Mouse (Mus musculus): Measurements from ENCODE around the gene Ikzf1. TPM values are rescaled to one million over a fixed set of nuclear protein-coding genes. Genes with fewer than 3 reads are reported as not detected.

The Ikzf1 gene
- total and polyA plus RNA-seq, 2 experiments from 2014 or later: 0.19 to 1.0 TPM

DNA sequence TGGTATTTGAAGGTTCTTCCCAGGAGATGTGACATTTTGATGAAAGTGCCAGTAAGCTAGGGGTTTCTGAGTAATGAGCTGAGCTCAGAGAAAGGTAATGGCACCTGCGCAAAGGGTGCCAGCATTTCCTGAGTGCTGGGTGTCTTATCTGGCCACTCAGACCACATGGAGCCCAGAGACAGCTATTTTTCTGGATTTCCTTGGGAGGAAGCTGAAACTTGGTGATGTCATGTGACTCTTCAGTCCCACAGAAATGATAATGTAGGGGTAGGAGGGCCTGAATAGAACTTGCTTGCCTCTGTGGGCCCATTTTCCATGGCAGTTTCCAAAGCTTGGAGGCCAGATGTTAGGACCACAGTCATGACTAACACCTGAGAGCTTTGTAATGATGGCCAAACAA, 46.9 kb downstream of the Ikzf1 start:
- 96% methylated on average over 1 of the region's 1 CpGs for WGBS
- ATAC-seq (ENCODE audit: insufficient read depth, low read depth) (no peak), DNase-seq (ENCODE audit: low spot score) (no peak)
- Histone ChIP-seq H3K36me3 (replicated peaks; ENCODE audit: control insufficient read depth, insufficient read depth, low read length) (no peaks in the 10 kb centered on the region), H3K9me3 (replicated peaks; ENCODE audit: control insufficient read depth, low read length) (no peaks in the 10 kb centered on the region), H3K27ac (ENCODE audit: low read depth) (no peak overlapping the region), H3K27me3 (ENCODE audit: control insufficient read depth, insufficient read depth, low read length) (no peaks in the 10 kb centered on the region), H3K4me1 (ENCODE audit: control insufficient read depth, insufficient read depth) (no peaks in the 10 kb centered on the region), H3K4me3 (ENCODE audit: low read depth, low read length) (no peak overlapping the region), H3K9ac (replicated peaks; ENCODE audit: low read depth, low read length) (no peak overlapping the region), H3K4me2 (ENCODE audit: low read depth, low read length) (no peak overlapping the region)
- TF ChIP-seq EP300 (IDR thresholded peaks at IDR 0.05; ENCODE audit: low read depth) (no peak), CTCF (IDR thresholded peaks at IDR 0.05; ENCODE audit: low read depth) (no peak)

DNA sequence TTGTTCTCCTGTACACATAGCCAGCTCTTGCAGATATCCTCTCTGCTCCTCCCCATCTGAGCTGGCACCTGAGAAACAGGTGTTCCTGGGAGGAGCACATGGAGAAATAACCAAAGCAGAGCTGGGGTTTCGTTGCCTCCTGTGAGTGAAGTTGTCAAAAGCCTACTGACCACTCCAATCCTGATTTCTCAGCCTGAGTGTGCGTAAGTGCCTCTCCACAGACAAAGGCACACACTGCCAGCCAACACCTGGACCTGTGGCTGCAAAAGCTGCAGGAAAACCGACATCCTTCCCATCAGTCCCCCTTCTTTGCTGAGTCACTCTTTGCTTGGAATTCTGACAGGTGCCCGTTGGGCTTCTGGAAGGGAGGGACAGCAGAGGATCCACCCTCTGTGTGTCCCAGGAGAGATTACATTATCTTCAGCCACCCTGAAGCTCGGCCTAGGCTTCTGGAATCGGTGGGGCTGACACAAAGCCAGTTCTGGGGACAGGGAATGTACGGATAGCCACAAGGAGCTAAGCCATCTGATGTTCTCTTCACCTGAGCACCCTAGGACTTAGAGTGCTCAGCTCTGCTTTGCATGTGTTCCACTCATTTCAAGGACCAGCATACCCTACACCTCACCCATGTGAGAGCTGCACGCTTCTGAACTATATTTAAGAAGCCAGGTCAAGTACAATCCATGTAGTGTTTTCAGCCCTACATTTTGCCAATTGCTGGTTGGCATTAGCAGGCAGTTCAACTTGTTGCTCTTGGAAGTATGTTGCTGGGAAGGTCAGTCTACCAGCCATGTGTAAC, 48.4 kb downstream of the Ikzf1 start:
- Histone ChIP-seq H3K4me2 (ENCODE audit: low read depth, low read length) (no peak overlapping the region), H3K4me3 (ENCODE audit: low read depth, low read length) (no peak overlapping the region), H3K27me3 (ENCODE audit: control insufficient read depth, insufficient read depth, low read length) (no peaks in the 10 kb centered on the region), H3K27ac (ENCODE audit: low read depth) (no peak overlapping the region), H3K9me3 (replicated peaks; ENCODE audit: control insufficient read depth, low read length) (no peaks in the 10 kb centered on the region), H3K4me1 (ENCODE audit: control insufficient read depth, insufficient read depth) (no peaks in the 10 kb centered on the region), H3K36me3 (replicated peaks; ENCODE audit: control insufficient read depth, insufficient read depth, low read length) (no peaks in the 10 kb centered on the region), H3K9ac (replicated peaks; ENCODE audit: low read depth, low read length) (no peak overlapping the region)
- TF ChIP-seq EP300 (IDR thresholded peaks at IDR 0.05; ENCODE audit: low read depth): no peak
- no peak for TF ChIP-seq CTCF (IDR thresholded peaks at IDR 0.05; ENCODE audit: low read depth)
- 43% methylated on average over 8 of the region's 8 CpGs for WGBS
- ATAC-seq (ENCODE audit: insufficient read depth, low read depth): no peak
- DNase-seq (ENCODE audit: low spot score): no peak

DNA sequence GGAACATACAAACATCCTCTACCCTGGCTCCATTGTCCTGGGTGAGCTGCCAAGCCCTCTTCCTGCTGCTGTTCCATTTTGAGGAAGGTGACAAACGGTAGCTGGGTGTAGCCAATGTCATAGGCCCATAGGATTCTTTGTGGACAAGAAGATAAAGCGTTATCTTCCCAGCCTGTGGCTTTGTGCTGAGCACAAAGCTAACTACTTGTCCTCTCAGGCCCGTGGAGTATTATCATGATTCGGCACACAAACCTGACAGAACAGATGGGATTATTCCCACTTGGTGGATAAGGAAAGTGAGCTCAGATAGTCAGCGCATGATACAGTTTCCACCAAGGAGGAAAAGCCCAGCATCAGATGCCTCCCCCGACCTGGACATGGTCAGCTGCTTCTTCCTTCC, 50.4 kb downstream of the Ikzf1 start:
- 50% methylated on average over 6 of the region's 6 CpGs for WGBS
- Histone ChIP-seq H3K27ac (ENCODE audit: low read depth) (no peak overlapping the region), H3K4me3 (ENCODE audit: low read depth, low read length) (no peak overlapping the region), H3K9ac (replicated peaks; ENCODE audit: low read depth, low read length) (no peak overlapping the region), H3K36me3 (replicated peaks; ENCODE audit: control insufficient read depth, insufficient read depth, low read length) (no peaks in the 10 kb centered on the region), H3K4me1 (ENCODE audit: control insufficient read depth, insufficient read depth) (no peaks in the 10 kb centered on the region), H3K9me3 (replicated peaks; ENCODE audit: control insufficient read depth, low read length) (no peaks in the 10 kb centered on the region), H3K27me3 (ENCODE audit: control insufficient read depth, insufficient read depth, low read length) (no peaks in the 10 kb centered on the region), H3K4me2 (ENCODE audit: low read depth, low read length) (no peak overlapping the region)
- DNase-seq (ENCODE audit: low spot score) (no peak), ATAC-seq (ENCODE audit: insufficient read depth, low read depth) (no peak)
- no peak for TF ChIP-seq EP300 (IDR thresholded peaks at IDR 0.05; ENCODE audit: low read depth)
- TF ChIP-seq CTCF (IDR thresholded peaks at IDR 0.05; ENCODE audit: low read depth): no peak

DNA sequence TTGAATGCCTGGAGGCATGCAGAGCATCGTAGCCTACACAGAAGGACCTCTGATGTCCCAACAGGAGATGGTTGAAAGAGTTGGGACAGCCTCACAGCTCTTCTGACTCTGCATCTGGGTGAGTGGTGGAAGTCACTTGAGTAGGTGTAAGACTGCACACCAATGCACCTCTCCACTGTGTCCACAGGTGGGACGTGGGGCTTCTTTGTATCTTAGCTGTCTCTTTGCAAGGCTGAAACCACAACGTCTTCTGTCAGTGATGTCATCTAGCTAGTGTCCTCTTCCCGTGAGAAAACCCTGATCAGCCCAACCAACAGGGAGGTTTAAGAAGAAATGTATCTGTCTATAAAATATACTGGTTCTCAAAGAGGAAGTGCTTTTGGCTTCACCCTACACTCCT, 52.1 kb downstream of the Ikzf1 start:
- Histone ChIP-seq H3K4me1 (ENCODE audit: control insufficient read depth, insufficient read depth) (no peaks in the 10 kb centered on the region), H3K9me3 (replicated peaks; ENCODE audit: control insufficient read depth, low read length) (no peaks in the 10 kb centered on the region), H3K36me3 (replicated peaks; ENCODE audit: control insufficient read depth, insufficient read depth, low read length) (no peaks in the 10 kb centered on the region), H3K4me3 (ENCODE audit: low read depth, low read length) (no peak overlapping the region), H3K27me3 (ENCODE audit: control insufficient read depth, insufficient read depth, low read length) (no peaks in the 10 kb centered on the region), H3K27ac (ENCODE audit: low read depth) (no peak overlapping the region), H3K4me2 (ENCODE audit: low read depth, low read length) (no peak overlapping the region), H3K9ac (replicated peaks; ENCODE audit: low read depth, low read length) (no peak overlapping the region)
- ATAC-seq (ENCODE audit: insufficient read depth, low read depth) (no peak), DNase-seq (ENCODE audit: low spot score) (no peak)
- WGBS: 70% methylated on average over 4 of the region's 4 CpGs
- no peak for TF ChIP-seq CTCF (IDR thresholded peaks at IDR 0.05; ENCODE audit: low read depth)

DNA sequence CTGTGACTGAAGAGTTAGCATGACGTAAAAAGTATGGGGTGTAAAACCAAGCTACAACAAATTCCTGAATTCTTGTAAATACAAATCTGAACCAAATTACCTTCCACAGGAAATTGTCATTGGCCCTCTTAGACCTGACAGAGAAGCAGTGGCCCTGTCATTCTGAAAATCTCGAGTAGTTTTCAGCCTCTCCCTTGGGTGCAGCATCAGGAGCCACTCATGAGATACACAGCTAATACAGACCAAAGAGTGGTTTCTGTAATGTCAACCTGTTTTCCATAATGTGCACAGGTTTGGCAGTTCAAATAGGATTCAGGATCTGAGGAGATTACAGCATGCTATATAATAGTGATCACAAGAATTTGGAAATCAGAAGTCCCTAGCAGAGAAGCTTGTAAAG, 52.8 kb downstream of the Ikzf1 start:
- WGBS: 50% methylated on average over 2 of the region's 2 CpGs
- no peaks in the 10 kb centered on the region for H3K27me3 ChIP-seq (ENCODE audit: control insufficient read depth, insufficient read depth, low read length)

DNA sequence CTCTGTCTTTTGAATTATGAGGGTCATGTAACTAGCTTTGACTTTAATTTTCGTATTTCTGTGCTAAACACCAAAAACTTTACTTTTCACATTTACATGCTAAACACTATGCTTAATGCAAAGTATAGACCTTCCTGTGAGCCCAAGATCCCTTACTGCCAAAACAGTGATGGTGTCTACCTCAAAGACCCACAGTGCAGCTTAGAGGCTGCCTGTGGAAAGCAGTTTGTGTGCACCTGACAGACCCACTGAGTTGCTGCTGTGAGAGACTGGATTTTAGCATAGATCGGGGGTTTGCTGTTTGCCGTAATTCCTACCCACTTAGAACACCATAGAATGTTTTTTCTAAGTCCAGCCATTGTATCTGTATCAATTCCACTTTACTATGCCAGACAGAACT, 54.3 kb downstream of the Ikzf1 start:
- DNase-seq (ENCODE audit: low spot score): no peak
- 78% methylated on average over 3 of the region's 3 CpGs for WGBS
- Histone ChIP-seq H3K27me3 (ENCODE audit: control insufficient read depth, insufficient read depth, low read length) (no peaks in the 10 kb centered on the region), H3K4me2 (ENCODE audit: low read depth, low read length) (no peak overlapping the region), H3K27ac (ENCODE audit: low read depth) (no peak overlapping the region), H3K9ac (replicated peaks; ENCODE audit: low read depth, low read length) (no peak overlapping the region), H3K36me3 (replicated peaks; ENCODE audit: control insufficient read depth, insufficient read depth, low read length) (no peaks in the 10 kb centered on the region), H3K9me3 (replicated peaks; ENCODE audit: control insufficient read depth, low read length) (no peaks in the 10 kb centered on the region), H3K4me1 (ENCODE audit: control insufficient read depth, insufficient read depth) (no peaks in the 10 kb centered on the region), H3K4me3 (ENCODE audit: low read depth, low read length) (no peak overlapping the region)
- TF ChIP-seq CTCF (IDR thresholded peaks at IDR 0.05; ENCODE audit: low read depth): no peak
- no peak for TF ChIP-seq EP300 (IDR thresholded peaks at IDR 0.05; ENCODE audit: low read depth)
- no peak for ATAC-seq (ENCODE audit: insufficient read depth, low read depth)

More for the DNA sequence above, 52.8 kb downstream of the Ikzf1 start:
- ATAC-seq (ENCODE audit: insufficient read depth, low read depth): no peak
- Histone ChIP-seq H3K4me2 (ENCODE audit: low read depth, low read length) (no peak overlapping the region), H3K9ac (replicated peaks; ENCODE audit: low read depth, low read length) (no peak overlapping the region), H3K4me1 (ENCODE audit: control insufficient read depth, insufficient read depth) (no peaks in the 10 kb centered on the region), H3K9me3 (replicated peaks; ENCODE audit: control insufficient read depth, low read length) (no peaks in the 10 kb centered on the region), H3K4me3 (ENCODE audit: low read depth, low read length) (no peak overlapping the region), H3K36me3 (replicated peaks; ENCODE audit: control insufficient read depth, insufficient read depth, low read length) (no peaks in the 10 kb centered on the region), H3K27ac (ENCODE audit: low read depth) (no peak overlapping the region)
- no peak for TF ChIP-seq EP300 (IDR thresholded peaks at IDR 0.05; ENCODE audit: low read depth)
- DNase-seq (ENCODE audit: low spot score): no peak

All from heart, postnatal 0 days (tissue).